Mouse (Mus musculus): Measurements from ENCODE around the gene Gkn1. TPM values are rescaled to one million over a fixed set of nuclear protein-coding genes. Genes with fewer than 3 reads are reported as not detected.

The Gkn1 gene
- polyA plus RNA-seq, 1 experiment, result not detected

DNA sequence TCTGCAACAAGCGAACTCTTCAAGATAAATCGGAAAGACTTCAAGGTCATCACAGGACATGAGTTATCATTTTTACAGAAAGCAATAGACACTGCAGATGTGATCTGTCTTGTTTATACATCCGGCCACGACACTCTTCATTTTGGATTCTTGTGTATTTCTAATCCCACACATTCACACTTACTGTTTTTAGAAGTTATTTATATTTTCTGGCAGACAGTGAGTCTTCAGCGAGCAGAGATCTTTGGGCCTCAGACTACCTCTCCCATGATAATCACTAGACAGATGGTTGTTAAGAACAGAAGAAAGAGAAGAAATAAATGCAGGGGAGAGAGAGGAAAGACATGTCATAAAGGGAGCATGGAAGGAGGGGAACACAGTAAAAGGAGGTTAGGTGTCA lies 18.5 kb upstream of the Gkn1 start:
- H3K27me3 ChIP-seq (ENCODE audit: control insufficient read depth, insufficient read depth, low read length, poor library complexity, severe bottlenecking), result no peaks in the 10 kb centered on the region
- TF ChIP-seq EP300 (IDR thresholded peaks at IDR 0.05; ENCODE audit: insufficient read depth, low read depth, low read length) (no peak), CTCF (IDR thresholded peaks at IDR 0.05; ENCODE audit: low read depth, low read length) (no peak)
- H3K36me3 ChIP-seq (ENCODE audit: control insufficient read depth, insufficient read depth, low read length, poor library complexity, severe bottlenecking), result no peaks in the 10 kb centered on the region
- no peaks in the 10 kb centered on the region for H3K4me1 ChIP-seq (ENCODE audit: control insufficient read depth, insufficient read depth, low read length)
- no peak overlapping the region for H3K27ac ChIP-seq (ENCODE audit: insufficient read depth, low read length)
- no peaks in the 10 kb centered on the region for H3K9me3 ChIP-seq (replicated peaks; ENCODE audit: control insufficient read depth, insufficient read depth, low read length, poor library complexity, severe bottlenecking)
- H3K4me3 ChIP-seq (ENCODE audit: low read depth, low read length), result no peak overlapping the region
- H3K9ac ChIP-seq (ENCODE audit: low read depth, poor library complexity, severe bottlenecking), result no peak overlapping the region

DNA sequence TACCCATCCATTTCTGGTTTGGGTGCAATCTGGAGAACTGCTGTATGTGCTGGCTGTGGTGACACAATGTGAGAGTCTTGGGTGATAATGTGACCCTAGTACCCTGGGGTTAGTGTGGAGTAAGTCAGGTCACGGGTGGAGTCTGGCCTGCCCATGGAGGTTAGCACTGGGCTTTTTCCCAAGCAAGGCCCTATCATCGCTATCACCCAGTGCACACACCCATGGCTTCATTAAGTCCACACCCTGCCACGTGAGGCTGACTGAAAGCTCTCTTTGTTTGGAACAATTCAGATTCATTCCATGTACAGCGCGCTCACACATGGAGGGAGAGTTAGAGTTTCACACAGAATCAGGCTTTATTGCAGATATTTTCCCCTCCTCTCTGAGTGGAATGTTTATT lies 3.7 kb upstream of the Gkn1 start:
- Histone ChIP-seq H3K9ac (ENCODE audit: low read depth, poor library complexity, severe bottlenecking) (no peak overlapping the region), H3K27me3 (ENCODE audit: control insufficient read depth, insufficient read depth, low read length, poor library complexity, severe bottlenecking) (no peaks in the 10 kb centered on the region)
- no peak for TF ChIP-seq CTCF (IDR thresholded peaks at IDR 0.05; ENCODE audit: low read depth, low read length)
- TF ChIP-seq POLR2A (IDR thresholded peaks at IDR 0.05; ENCODE audit: insufficient read depth, low read length), result no peak
- no peak for TF ChIP-seq EP300 (IDR thresholded peaks at IDR 0.05; ENCODE audit: insufficient read depth, low read depth, low read length)

DNA sequence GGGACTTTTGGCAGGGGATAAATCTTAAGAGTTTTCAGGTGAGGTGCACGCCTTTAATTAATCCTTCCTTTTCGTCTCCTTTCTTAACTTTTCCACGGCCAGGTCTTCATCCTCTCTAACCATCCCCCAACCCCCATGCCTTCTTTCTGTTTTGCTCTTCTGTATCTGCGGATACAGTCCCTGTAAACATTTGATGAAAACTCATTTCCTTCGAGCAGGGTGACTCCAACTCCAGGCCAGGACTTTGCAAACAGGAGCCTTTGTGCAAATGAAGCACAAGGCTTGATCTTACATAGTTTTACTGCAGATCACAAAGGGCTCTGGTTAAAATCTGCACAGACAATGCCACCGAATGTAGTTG lies 14.8 kb downstream of the Gkn1 start:
- Histone ChIP-seq H3K4me3 (ENCODE audit: low read depth, low read length) (no peak overlapping the region), H3K9me3 (replicated peaks; ENCODE audit: control insufficient read depth, insufficient read depth, low read length, poor library complexity, severe bottlenecking) (no peaks in the 10 kb centered on the region)

More for the DNA sequence above, 3.7 kb upstream of the Gkn1 start:
- Histone ChIP-seq H3K4me3 (ENCODE audit: low read depth, low read length) (no peak overlapping the region), H3K27ac (ENCODE audit: insufficient read depth, low read length) (no peak overlapping the region), H3K9me3 (replicated peaks; ENCODE audit: control insufficient read depth, insufficient read depth, low read length, poor library complexity, severe bottlenecking) (no peaks in the 10 kb centered on the region), H3K36me3 (ENCODE audit: control insufficient read depth, insufficient read depth, low read length, poor library complexity, severe bottlenecking) (no peaks in the 10 kb centered on the region), H3K4me1 (ENCODE audit: control insufficient read depth, insufficient read depth, low read length) (no peaks in the 10 kb centered on the region)

DNA sequence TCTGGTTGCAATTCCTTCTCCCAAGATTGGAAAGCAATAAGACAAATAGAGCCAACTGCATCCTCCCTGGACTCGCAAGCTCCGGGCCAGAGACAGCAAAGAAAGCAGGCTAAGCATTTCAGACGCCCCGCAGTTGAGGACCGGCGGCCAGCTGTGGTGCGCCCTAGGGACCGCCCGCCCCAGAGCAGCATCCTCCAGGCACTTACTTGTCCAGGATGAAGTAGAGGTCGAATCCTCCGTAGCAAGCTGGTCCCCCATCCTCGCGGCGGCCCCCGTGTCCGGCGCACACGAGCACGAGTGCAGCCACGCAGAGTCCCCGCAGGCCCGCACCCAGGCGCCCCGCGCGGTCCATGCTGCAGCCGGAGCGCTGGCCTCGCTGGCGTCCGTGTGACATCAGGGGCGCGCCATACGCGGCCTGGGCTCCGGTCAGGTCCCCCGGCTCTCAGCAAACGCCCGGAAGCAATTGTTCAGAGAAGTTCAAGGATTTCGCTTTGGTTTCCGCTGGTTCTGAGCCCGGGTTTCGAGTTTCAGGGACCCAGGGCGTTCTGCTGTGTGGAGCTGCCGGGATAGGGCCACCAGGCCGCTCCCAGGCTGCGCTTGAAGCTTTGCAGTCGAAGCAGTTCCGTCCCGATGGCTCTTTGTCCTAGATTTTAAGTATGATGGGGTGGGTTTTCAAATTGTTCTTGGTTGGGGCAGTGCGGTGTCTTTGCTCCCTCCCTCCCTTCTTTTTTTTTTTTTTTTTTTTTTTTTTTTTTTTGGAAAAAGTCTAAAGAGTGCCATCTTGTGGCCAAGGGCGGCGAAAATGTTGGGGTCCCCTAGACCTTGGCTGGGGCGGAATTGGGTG lies 15.4 kb downstream of the Gkn1 start, which contains the start of gene Antxr1:
Antxr1 (minus strand) TSS at position 731 of the 844 bp plus-strand sequence.
- peaks cover 5% of the 10 kb centered on the region; the same call in 1 of the 2 replicates for H3K27me3 ChIP-seq (ENCODE audit: control insufficient read depth, insufficient read depth, low read length, poor library complexity, severe bottlenecking)
- TF ChIP-seq CTCF (IDR thresholded peaks at IDR 0.05; ENCODE audit: low read depth, low read length) (peak; percentile 14), EP300 (IDR thresholded peaks at IDR 0.05; ENCODE audit: insufficient read depth, low read depth, low read length) (no peak), POLR2A (IDR thresholded peaks at IDR 0.05; ENCODE audit: insufficient read depth, low read length) (no peak)
- H3K36me3 ChIP-seq (ENCODE audit: control insufficient read depth, insufficient read depth, low read length, poor library complexity, severe bottlenecking), result no peaks in the 10 kb centered on the region
- H3K9me3 ChIP-seq (replicated peaks; ENCODE audit: control insufficient read depth, insufficient read depth, low read length, poor library complexity, severe bottlenecking), result no peaks in the 10 kb centered on the region
- peak within 1 kb of the TSS; percentile 78 for H3K4me3 ChIP-seq (ENCODE audit: low read depth, low read length)
- no peaks in the 10 kb centered on the region for H3K4me1 ChIP-seq (ENCODE audit: control insufficient read depth, insufficient read depth, low read length)
- peak within 1 kb of the TSS; percentile 66 for H3K9ac ChIP-seq (ENCODE audit: low read depth, poor library complexity, severe bottlenecking)
- H3K27ac ChIP-seq (ENCODE audit: insufficient read depth, low read length), result no peak within 1 kb of the TSS

More for the DNA sequence above, 14.8 kb downstream of the Gkn1 start:
- Histone ChIP-seq H3K27me3 (ENCODE audit: control insufficient read depth, insufficient read depth, low read length, poor library complexity, severe bottlenecking) (peaks cover 5% of the 10 kb centered on the region; the same call in 1 of the 2 replicates), H3K36me3 (ENCODE audit: control insufficient read depth, insufficient read depth, low read length, poor library complexity, severe bottlenecking) (no peaks in the 10 kb centered on the region), H3K4me1 (ENCODE audit: control insufficient read depth, insufficient read depth, low read length) (no peaks in the 10 kb centered on the region), H3K27ac (ENCODE audit: insufficient read depth, low read length) (no peak overlapping the region), H3K9ac (ENCODE audit: low read depth, poor library complexity, severe bottlenecking) (peak overlapping the region; percentile 66; the same call in 1 of the 2 replicates)
- no peak for TF ChIP-seq EP300 (IDR thresholded peaks at IDR 0.05; ENCODE audit: insufficient read depth, low read depth, low read length)

DNA sequence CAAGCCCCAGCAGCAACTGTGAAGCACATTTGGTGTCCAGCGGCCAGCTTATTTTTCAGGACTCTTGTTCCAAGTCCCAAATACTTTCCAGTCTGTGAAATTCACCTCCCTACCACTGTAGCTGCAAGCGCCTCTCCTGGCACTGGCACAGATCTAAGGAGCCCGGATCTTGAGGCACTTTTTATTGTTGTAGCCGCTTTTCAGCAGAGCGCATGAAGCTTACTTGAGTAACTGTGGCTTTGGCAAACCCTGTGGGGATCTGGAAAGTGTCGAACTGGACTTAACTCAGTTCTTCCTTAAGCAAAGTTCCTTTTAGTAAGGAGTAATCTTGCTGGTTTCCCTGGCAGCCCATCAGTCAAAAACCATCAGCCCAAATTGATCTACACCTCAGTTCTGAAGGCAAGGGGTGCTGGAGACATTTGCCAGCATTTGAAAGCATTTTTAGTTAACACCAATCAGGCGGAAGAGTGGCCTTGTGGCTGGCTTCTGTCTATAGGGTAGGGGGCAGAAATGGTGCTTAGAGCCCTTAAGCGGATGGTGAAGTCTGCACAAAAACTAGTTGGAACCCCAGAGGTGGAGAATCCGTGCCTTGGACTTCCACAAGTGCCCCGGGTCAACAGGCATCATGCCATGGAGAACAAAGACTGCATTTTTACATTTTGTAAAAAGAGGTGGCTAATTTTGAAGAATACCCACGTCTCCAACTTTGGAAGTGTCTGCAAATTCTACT lies 16.2 kb downstream of the Gkn1 start:
- Histone ChIP-seq H3K4me3 (ENCODE audit: low read depth, low read length) (peak overlapping the region; percentile 78), H3K4me1 (ENCODE audit: control insufficient read depth, insufficient read depth, low read length) (no peaks in the 10 kb centered on the region), H3K9ac (ENCODE audit: low read depth, poor library complexity, severe bottlenecking) (peak overlapping the region; percentile 66), H3K27me3 (ENCODE audit: control insufficient read depth, insufficient read depth, low read length, poor library complexity, severe bottlenecking) (peaks cover 5% of the 10 kb centered on the region; the same call in 1 of the 2 replicates), H3K9me3 (replicated peaks; ENCODE audit: control insufficient read depth, insufficient read depth, low read length, poor library complexity, severe bottlenecking) (no peaks in the 10 kb centered on the region), H3K36me3 (ENCODE audit: control insufficient read depth, insufficient read depth, low read length, poor library complexity, severe bottlenecking) (no peaks in the 10 kb centered on the region), H3K27ac (ENCODE audit: insufficient read depth, low read length) (no peak overlapping the region)
- TF ChIP-seq CTCF (IDR thresholded peaks at IDR 0.05; ENCODE audit: low read depth, low read length) (no peak), EP300 (IDR thresholded peaks at IDR 0.05; ENCODE audit: insufficient read depth, low read depth, low read length) (no peak), POLR2A (IDR thresholded peaks at IDR 0.05; ENCODE audit: insufficient read depth, low read length) (no peak)

DNA sequence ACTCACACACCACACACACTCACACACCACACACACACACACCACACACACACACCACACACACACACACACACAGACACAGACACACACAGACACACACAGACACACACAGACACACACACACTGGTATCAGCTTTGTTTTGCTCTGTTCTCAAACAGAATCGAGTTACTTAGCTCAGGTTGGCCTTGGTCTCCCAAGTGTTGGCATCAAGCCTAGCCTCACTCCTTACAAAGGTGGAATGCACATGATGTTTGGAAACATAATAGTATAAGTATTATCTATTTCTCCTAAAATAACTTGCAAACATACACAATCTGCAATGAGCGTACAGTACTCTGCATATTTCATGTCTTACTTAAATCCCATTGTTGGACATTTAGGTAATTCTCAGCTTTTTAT lies 18.4 kb downstream of the Gkn1 start:
- H3K4me3 ChIP-seq (ENCODE audit: low read depth, low read length), result no peak overlapping the region

More for the DNA sequence above, 18.4 kb downstream of the Gkn1 start:
- Histone ChIP-seq H3K9me3 (replicated peaks; ENCODE audit: control insufficient read depth, insufficient read depth, low read length, poor library complexity, severe bottlenecking) (no peaks in the 10 kb centered on the region), H3K36me3 (ENCODE audit: control insufficient read depth, insufficient read depth, low read length, poor library complexity, severe bottlenecking) (no peaks in the 10 kb centered on the region), H3K27ac (ENCODE audit: insufficient read depth, low read length) (no peak overlapping the region), H3K4me1 (ENCODE audit: control insufficient read depth, insufficient read depth, low read length) (no peaks in the 10 kb centered on the region), H3K27me3 (ENCODE audit: control insufficient read depth, insufficient read depth, low read length, poor library complexity, severe bottlenecking) (0 out of 2 replicates have a peak, but pooled peaks cover 5% of the 10 kb centered on the region), H3K9ac (ENCODE audit: low read depth, poor library complexity, severe bottlenecking) (no peak overlapping the region)
- TF ChIP-seq CTCF (IDR thresholded peaks at IDR 0.05; ENCODE audit: low read depth, low read length), result no peak
- TF ChIP-seq EP300 (IDR thresholded peaks at IDR 0.05; ENCODE audit: insufficient read depth, low read depth, low read length), result no peak
- TF ChIP-seq POLR2A (IDR thresholded peaks at IDR 0.05; ENCODE audit: insufficient read depth, low read length), result no peak

All from ES-Bruce4 (cell line).